Mouse (Mus musculus) kidney, postnatal 0 days (tissue): ENCODE data around the gene Gm28374. TPM values are rescaled to one million over a fixed set of nuclear protein-coding genes. Genes with fewer than 3 reads are reported as not detected.

Experiments
- ATAC-seq: fragments of 200-750 bp; cut with Nextera tagmentation; replicated peaks from 2 replicates; pipeline ENCODE4 v1.8.0; 2017; ENCODE audit warnings: low read depth, moderate number of reproducible peaks, moderate TSS enrichment, moderate library complexity; ENCODE audit not compliant: low FRiP score
- DNase-seq: peaks from one replicate; pipeline ENCODE4 v3.0.0-alpha.2; 2016; ENCODE audit warnings: low spot score
- H3K27ac ChIP-seq: fragments of 300-500 bp; sonication (generic); 2 replicates; pipeline ENCODE4 v1.5.1; 2014; ENCODE audit warnings: mild to moderate bottlenecking
- H3K27me3 ChIP-seq: fragments of 300-500 bp; sonication (generic); 2 replicates; pipeline ENCODE4 v1.6.1; 2014; ENCODE audit warnings: low read length, mixed read lengths; ENCODE audit not compliant: insufficient read depth
- H3K36me3 ChIP-seq: fragments of 300-500 bp; sonication (generic); 2 replicates; pipeline ENCODE4 v1.6.1; 2014; ENCODE audit warnings: low read length, mixed read lengths; ENCODE audit not compliant: insufficient read depth
- H3K4me1 ChIP-seq: fragments of 300-500 bp; sonication (generic); replicated peaks from 2 replicates; pipeline ENCODE4 v1.6.1; 2014; ENCODE audit warnings: antibody characterized with exemption, low read length, mixed read lengths; ENCODE audit not compliant: insufficient read depth
- H3K4me2 ChIP-seq: fragments of 300-500 bp; sonication (generic); 2 replicates; pipeline ENCODE4 v1.6.1; 2014; ENCODE audit warnings: mild to moderate bottlenecking, low read length, moderate library complexity, mixed read lengths
- H3K4me3 ChIP-seq: fragments of 300-500 bp; sonication (generic); replicated peaks from 2 replicates; pipeline ENCODE4 v1.5.1; 2014; ENCODE audit warnings: low read depth, low read length
- H3K9ac ChIP-seq: fragments of 300-500 bp; sonication (generic); 2 replicates; pipeline ENCODE4 v1.6.1; 2014; ENCODE audit warnings: low read depth, low read length
- H3K9me3 ChIP-seq: fragments of 300-500 bp; sonication (generic); replicated peaks from 2 replicates; pipeline ENCODE4 v1.6.1; 2016; ENCODE audit warnings: low read length, inconsistent platforms, mixed read lengths
- CTCF ChIP-seq: IDR thresholded peaks from 2 replicates; pipeline ENCODE4 v1.5.1; 2016; ENCODE audit warnings: antibody characterized with exemption, low read depth, mild to moderate bottlenecking, moderate library complexity
- WGBS: fragments of 180-500 bp; shearing (Covaris S2); extraction: QIAGEN DNeasy Blood & Tissue Kit; methylation state at CpG from one replicate; pipeline ENCODE4 v1.1.7; 2014; 5-methylcytosine and 5-hydroxymethylcytosine counted together
- polyA plus RNA-seq: library from polyadenylated mRNA; unstranded; fragments of >200 nt; fragmentation: Nextera tagmentation; extraction: Ambion mirVana; gene quantifications from 2 replicates; pipeline ENCODE4 v1.2.1, GENCODE M21; 2015

The Gm28374 gene
- polyA plus RNA-seq, 1 experiment from 2014 or later: 0.70 TPM

- Histone ChIP-seq H3K4me3 (peak overlapping the region; percentile 92), H3K4me1 (peaks cover 17% of the 10 kb centered on the region), H3K4me2 (peak overlapping the region; percentile 81), H3K27ac (peak overlapping the region; percentile 55), H3K9me3 (no peaks in the 10 kb centered on the region), H3K9ac (peak overlapping the region; percentile 92; the same call in 1 of the 2 replicates), H3K36me3 (peaks cover 13% of the 10 kb centered on the region), H3K27me3 (no peaks in the 10 kb centered on the region)
- no peak for TF ChIP-seq CTCF
- WGBS: 79% methylated on average over 5 of the region's 5 CpGs
- ATAC-seq (no peak), DNase-seq (no peak)
Observed at GRCm38 (mm10) chr19:6058966-6059365, 23.1 kb downstream of the Gm28374 start.

GRCm38 (mm10) chr19:6058513-6058912, 23.5 kb downstream of the Gm28374 start:
- 37% methylated on average over 5 of the region's 5 CpGs for WGBS
- Histone ChIP-seq H3K4me1 (peaks cover 17% of the 10 kb centered on the region), H3K9me3 (no peaks in the 10 kb centered on the region), H3K4me2 (peak overlapping the region; percentile 81), H3K4me3 (peak overlapping the region; percentile 92), H3K9ac (peak overlapping the region; percentile 92), H3K36me3 (peaks cover 17% of the 10 kb centered on the region), H3K27ac (peak overlapping the region; percentile 55), H3K27me3 (no peaks in the 10 kb centered on the region)
- DNase-seq (no peak), ATAC-seq (no peak)
- TF ChIP-seq CTCF: no peak

GRCm38 (mm10) chr19:6057313-6058096, 24.6 kb downstream of the Gm28374 start, which contains the start of the genes Mrpl49 and Fau:
Gene Mrpl49, minus strand, starts transcription at chr19:6057785.
Gene Fau, plus strand, starts transcription at chr19:6057844.
- no peak; the same call in 1 of the 2 replicates for TF ChIP-seq CTCF
- Histone ChIP-seq H3K4me1 (peaks cover 15% of the 10 kb centered on the region), H3K4me2 (peak within 1 kb of the TSS; percentile 81), H3K27me3 (no peaks in the 10 kb centered on the region), H3K27ac (peak within 1 kb of the TSS; percentile 55), H3K4me3 (peak within 1 kb of the TSS; percentile 92), H3K9me3 (no peaks in the 10 kb centered on the region), H3K9ac (peak within 1 kb of the TSS; percentile 92), H3K36me3 (peaks cover 26% of the 10 kb centered on the region)
- peak; percentile 98 for DNase-seq
- WGBS: under 1% methylated on average over 63 of the region's 63 CpGs
- peak; percentile 86 for ATAC-seq

- DNase-seq: no peak
- Histone ChIP-seq H3K36me3 (peaks cover 33% of the 10 kb centered on the region), H3K4me3 (peak overlapping the region; percentile 92), H3K9ac (peak overlapping the region; percentile 54), H3K27ac (peak overlapping the region; percentile 27; the same call in 1 of the 2 replicates), H3K27me3 (no peaks in the 10 kb centered on the region), H3K4me2 (peak overlapping the region; percentile 81), H3K9me3 (no peaks in the 10 kb centered on the region), H3K4me1 (peaks cover 7% of the 10 kb centered on the region)
- TF ChIP-seq CTCF: no peak
- no peak for ATAC-seq
- 55% methylated on average over 4 of the region's 4 CpGs for WGBS
Observed at GRCm38 (mm10) chr19:6056696-6057095, 25.4 kb downstream of the Gm28374 start.

- TF ChIP-seq CTCF: no peak
- Histone ChIP-seq H3K4me2 (no peak overlapping the region), H3K27ac (no peak overlapping the region), H3K4me3 (no peak overlapping the region), H3K36me3 (peaks cover 57% of the 10 kb centered on the region), H3K27me3 (no peaks in the 10 kb centered on the region), H3K9me3 (no peaks in the 10 kb centered on the region), H3K9ac (no peak overlapping the region), H3K4me1 (peaks cover 7% of the 10 kb centered on the region; the same call in 1 of the 2 replicates)
- 74% methylated on average over 5 of the region's 5 CpGs for WGBS
- no peak for ATAC-seq
- DNase-seq: no peak
Observed at GRCm38 (mm10) chr19:6054296-6054695, 27.8 kb downstream of the Gm28374 start.

- Histone ChIP-seq H3K36me3 (peaks cover 69% of the 10 kb centered on the region), H3K4me2 (no peak overlapping the region), H3K4me1 (peaks cover 14% of the 10 kb centered on the region), H3K9ac (no peak overlapping the region), H3K9me3 (no peaks in the 10 kb centered on the region), H3K4me3 (no peak overlapping the region), H3K27ac (no peak overlapping the region), H3K27me3 (no peaks in the 10 kb centered on the region)
- DNase-seq (no peak), ATAC-seq (no peak)
- WGBS: 82% methylated on average over 7 of the region's 7 CpGs
- no peak for TF ChIP-seq CTCF
Observed at GRCm38 (mm10) chr19:6052516-6052915, 29.5 kb downstream of the Gm28374 start.
